Mouse (Mus musculus) c-Kit-positive CD71-negative TER-119-negative erythroid progenitor cells, embryonic 14.5 days (primary cell): ENCODE results near the gene Tnni3k.

Experiments used
- DNase-seq: peaks from one replicate; pipeline ENCODE4 v3.0.0-alpha.2; 2013; ENCODE audit warnings: low read depth

Gene Tnni3k

DNA sequence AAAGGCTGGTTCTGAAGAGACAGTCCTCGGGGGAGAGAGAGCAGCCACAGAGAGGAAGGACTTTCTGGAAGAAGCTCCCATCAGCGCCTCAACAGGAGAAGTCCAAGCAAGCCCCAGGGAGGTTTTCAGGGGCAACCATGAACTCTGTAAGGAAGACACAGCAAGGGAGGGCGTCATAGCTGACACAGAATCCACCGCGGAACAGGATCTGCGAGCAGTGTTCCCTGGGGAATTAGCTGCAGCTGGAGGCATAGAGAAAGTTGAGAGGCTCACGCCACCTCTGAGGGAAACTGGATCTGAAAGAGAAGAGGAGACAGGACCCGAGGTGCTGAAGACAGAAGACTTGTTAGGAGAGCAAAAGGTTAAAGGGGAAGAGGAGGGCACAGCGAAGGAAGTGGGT lies 291.8 kb downstream of the Tnni3k start:
- DNase-seq = no peak

DNA sequence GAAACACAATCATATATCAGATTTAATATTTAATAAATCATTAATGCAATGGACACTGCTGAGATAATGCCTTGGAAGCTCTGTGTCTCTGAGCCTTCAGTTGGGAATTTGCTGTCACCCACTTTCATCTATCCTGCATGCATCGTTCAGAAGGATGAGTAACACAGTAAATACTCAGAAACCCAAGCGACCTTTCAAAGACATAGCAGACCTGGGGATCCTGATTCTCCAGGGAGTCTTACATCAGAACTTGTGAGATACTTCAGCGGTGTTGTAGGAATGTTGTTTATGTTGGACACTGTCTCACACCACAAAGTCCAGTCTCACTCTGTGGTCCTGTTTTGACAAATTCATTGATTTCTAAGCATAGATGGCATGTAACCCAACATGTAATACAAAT lies 294.1 kb downstream of the Tnni3k start:
- DNase-seq = no peak

DNA sequence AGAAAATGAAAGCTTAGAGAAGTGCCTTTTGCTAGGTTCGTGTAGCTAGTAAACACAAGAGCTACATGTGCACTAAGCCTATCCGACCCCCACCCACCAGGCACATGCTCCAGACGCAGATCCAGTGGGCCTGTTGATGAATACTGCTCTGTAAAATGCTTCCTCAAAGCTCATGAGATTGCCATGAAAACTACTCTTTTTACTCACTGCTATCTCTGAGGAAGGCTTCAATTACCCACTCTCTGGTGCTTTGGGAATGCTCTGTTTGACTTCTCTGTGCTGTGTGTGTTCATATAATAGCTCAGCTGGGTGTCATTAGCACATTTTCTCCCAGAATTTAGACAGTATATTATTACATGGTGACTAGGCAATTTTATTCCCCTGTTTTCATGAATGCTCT lies 297.1 kb downstream of the Tnni3k start:
- DNase-seq = no peak

DNA sequence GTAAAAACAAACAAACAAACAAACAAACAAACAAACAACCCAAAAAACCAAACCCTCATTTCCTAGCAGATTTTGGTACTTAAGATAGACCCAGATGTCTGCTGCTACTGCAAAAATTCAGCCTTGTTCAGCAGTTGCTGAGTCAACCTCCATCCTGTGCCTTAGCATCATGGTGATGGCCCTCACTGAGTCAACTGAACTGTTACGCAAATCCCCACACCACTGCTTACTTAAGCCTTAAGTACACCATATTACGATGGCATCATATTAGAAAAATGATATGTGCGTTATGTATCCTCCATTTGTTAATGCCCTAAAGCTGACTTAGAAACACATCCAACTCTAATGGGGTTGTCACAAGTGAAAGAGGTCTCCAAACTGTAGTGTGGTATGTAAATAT lies 300.0 kb downstream of the Tnni3k start:
- no peak for DNase-seq

DNA sequence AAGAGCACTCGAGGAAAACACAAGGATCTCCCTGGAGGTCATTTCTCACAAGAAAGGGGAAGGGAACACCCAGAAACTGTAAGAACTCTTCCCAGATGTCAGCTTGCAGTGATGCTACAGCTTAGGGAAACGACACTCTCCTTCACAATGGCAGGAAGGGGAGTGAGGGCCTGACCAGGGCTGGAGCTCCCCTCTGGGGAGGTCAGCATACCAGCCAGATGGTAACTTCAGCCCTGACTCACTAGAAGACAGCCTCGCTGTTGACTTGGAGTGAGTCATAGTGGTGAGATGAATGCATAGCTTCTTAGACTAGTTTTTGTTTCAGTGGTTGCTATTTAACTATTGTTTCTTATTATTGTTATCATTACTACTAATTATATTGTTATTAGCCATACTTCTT lies 300.7 kb downstream of the Tnni3k start:
- no peak for DNase-seq

DNA sequence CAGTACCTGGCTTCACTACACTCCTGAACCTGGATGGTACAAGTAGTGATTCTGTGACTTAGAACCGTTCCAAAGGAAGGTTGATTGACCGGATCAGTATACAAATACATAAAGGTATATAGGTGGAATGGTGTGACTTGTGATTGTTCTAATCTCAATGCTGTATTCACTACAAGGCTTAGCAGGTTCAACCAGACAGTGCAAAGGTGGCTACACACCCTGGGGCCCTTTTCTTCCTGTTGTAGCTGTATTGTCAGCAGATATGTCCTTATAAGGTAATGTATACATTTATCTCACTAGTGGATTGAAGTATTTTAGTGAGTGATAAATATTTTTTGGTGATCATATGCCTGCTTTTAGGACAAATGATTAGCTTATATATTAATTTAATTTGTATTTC lies 310.9 kb downstream of the Tnni3k start:
- no peak for DNase-seq

DNA sequence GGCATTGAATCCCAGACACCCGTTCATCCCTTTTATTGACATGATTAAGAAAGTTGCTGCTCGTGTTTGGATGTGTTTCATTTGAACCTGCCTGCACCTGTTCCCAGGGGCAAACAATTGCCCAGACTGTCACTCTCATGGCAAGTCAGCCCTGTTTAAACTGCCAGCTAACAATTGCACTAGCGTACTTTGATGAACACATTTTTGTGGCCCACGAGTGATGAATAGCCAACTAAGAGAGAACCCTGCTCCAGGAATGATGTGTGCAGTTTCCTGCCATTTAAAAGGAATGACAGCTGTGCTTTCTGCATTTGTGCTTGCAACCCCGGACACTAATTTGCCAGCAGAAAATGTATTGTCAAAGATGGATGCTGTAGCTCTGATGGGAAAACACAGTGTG lies 312.3 kb downstream of the Tnni3k start:
- DNase-seq = no peak

DNA sequence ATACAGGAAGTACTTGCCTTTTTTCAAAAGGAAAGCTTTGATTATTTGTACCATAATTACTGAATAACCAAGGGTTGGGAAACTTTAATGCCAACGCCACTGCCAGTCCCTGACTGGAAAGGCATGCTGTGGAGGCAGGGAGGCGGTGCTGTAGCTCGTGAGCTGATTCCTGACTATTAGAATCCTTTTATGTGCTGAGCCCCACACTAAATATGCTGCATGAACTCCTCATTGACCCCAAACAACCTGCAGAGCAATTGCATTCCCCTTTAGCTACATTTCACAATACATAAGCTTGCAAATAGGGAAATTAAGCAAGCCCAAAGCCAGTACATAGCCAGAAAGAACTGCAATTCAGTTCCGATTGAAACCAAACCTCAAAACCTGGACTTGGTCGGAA lies 313.7 kb downstream of the Tnni3k start:
- DNase-seq = no peak
